Mouse (Mus musculus) spleen, postnatal 36 days (tissue): ENCODE measurements around the gene Bend4.
A peak's percentile ranks its signal among the peaks of the same experiment; 100 is the strongest.

ENCODE experiments used
- DNase-seq, 2 experiments: peaks; one replicate each; pipeline ENCODE4 v3.0.0; 2022; ENCODE audit warnings: low spot score in 2 of 2, mixed read lengths in 1 of 2

Gene Bend4

GRCm38 (mm10) chr5:67427443-67428360, at the start of gene Bend4:
Gene Bend4 (minus strand): TSS chr5:67428310.
- DNase-seq, result peak; percentile 66 to 68

DNA sequence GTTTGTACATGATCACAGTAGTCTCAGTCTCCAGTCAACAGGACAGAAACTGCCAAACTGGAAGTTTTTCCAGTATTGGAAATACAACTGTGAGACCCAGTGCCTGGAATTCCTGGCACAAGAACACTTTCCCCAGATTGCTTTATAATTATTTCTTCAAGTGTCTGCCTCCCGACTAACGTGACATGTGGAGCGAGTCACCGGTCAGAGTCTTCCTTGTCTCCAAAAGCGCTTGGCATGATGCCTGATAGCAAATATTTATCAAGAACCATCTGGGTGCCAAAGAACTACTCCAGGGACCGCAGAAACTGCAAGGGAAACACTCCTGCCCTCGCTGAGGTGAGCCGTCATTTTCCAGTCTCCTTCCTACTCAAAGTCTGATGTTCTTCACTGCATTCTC, 45.6 kb upstream of the Bend4 start:
- DNase-seq, result no peak

GRCm38 (mm10) chr5:67473094-67473493, 45.0 kb upstream of the Bend4 start:
- no peak for DNase-seq

GRCm38 (mm10) chr5:67466866-67467530, 38.9 kb upstream of the Bend4 start:
- DNase-seq, result no peak

DNA sequence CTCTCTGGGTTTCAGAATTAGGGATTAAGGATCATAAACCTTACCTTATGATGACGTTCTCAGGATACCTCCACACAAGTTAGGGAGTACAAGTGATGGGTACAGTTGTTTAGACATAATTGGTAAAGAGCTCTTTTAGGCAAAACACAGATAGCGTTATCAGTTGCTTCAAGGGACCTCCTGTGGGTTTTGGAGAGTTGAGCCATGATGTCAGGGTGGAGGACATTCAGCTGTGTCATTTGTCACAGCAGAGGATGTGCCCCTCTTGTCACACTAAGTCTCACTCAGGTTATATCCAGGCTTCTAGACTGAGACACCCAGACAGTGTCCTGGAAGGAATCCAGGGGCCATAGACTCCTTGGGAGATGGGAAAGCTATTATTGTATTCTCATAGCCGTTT, 36.8 kb upstream of the Bend4 start:
- no peak for DNase-seq

- DNase-seq, result no peak
These were observed 35.5 kb upstream of the Bend4 start for GRCm38 (mm10) chr5:67463636-67464035.

DNA sequence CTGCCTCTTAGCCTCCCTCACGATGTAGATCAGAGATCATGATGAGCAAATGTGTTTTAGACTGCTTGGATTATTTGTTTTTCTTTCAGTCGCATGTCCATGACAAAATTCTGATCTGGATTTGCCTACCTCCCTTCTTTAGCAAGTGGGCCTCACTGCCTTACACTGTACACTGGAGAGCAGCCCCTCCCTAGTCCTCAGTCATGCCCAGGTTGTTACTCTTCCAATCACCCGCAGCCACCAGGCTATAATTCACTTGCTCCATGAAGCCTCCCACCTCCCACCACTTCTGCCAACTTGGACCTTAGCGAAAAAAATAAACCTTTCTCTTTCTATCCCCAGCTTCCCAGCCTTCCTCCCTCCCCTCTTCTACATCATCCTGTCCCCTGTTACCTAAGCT, 34.2 kb upstream of the Bend4 start:
- no peak for DNase-seq

DNA sequence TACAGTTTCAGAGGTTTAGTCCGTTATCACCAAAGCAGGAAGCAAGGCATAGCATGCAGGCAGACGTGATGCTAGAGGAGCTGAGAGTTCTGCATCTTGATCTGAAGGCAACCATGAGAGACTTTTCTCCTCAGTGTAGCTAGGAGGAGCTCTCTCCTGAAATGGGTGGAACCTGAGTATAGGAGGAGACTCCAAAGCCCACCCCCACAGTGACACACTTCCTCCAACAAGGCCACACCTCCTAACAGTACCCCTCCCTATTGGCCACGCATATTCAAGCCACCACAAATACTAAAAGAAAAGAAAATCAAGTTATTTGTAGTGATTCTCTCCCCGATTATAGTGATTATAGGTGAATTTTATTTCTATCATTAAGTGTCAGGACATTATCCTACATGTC, 28.7 kb upstream of the Bend4 start:
- no peak for DNase-seq

DNA sequence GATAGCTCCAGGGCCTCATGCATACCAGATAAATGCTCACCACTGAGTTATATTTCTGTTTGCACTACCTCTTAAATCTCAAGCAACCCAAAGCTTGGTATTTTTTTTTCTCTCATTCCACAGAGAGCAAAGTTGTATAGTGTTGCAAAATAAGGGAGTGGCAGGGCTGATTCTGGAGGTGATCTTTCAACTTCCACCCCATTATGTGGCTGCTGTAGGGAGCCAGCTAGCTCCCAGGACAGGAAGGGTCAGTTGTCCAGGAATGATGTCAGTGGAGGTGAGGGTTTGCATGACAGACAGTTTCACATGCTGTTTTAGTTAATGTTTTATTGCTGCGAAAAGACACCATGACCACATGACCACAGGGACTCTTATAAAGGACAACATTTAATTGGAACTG, 26.2 kb upstream of the Bend4 start:
- no peak for DNase-seq

- peak; percentile 25 to 27 for DNase-seq
These were observed 22.0 kb upstream of the Bend4 start for GRCm38 (mm10) chr5:67449957-67450630.

DNA sequence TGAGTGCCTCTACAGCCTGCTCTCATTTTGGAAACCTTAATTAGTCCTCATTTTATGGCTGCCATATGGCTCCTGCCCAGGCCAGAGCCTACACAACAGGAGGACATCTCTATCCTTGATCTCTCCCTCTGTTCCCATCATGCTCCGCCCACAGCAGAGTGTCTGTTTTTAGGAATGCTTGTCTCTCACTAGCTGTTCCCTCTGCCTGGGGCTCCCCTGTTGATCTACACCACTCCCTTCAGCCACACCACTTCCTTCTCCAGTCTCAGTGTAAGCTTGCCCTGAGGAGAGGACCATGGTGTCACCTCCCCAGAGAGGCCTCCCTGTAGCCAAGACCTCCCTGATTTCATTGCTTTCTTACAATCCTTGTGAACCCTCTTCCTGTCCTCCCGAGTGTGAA, 18.4 kb upstream of the Bend4 start:
- DNase-seq, result no peak

- DNase-seq, result peak in 1 of 2 experiments; percentile 9
These were observed 16.3 kb upstream of the Bend4 start for GRCm38 (mm10) chr5:67444217-67445050.

DNA sequence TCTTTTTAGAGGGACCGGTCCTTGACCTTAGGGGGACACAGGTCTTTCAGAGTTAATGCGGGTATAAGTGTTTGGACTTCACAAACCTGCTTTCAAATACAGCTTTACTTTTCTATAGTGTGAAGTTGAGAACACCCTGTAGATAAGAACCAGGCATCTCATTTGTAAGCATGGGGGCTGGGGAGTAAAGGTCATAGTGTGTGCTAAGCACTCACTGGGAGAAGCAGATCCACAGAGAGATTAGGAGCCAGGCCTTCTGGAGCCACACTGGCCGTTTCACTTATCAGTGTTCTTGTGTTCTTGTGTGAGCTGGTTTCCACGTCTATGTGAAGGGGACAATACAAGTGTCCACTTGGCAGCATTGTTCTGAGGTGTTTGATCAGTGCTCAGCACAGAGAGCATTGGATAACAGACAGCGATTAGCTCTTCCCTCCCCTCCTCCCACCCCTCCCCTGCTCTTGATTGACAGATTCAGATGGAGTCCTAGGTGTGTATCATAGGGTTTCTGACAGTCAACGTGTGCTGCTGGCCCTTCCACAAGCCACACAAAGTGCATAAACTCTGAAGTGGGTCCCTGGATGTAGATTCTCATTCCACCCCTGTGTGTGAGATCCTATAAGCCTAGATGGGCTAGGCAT, 14.8 kb upstream of the Bend4 start:
- DNase-seq, result no peak

DNA sequence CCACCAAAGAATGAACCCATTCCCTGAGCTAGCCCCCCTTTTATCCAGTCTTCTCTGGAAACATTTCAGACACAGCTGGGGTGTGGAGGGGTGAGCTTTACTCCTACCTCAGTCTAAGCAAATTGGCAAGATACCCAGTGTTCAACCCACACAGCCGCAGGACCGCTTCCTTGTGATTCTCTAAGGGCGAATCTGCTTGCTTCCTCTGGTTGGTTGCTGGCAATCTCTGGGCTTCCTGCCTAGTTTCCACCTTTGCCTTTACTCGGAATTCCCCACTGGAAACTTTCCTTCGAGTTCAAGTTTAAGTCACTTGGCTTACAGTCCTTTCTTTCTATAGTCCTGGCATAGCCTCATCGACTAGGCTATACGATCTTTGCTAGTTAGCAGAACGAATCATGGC, 12.5 kb upstream of the Bend4 start:
- no peak for DNase-seq

DNA sequence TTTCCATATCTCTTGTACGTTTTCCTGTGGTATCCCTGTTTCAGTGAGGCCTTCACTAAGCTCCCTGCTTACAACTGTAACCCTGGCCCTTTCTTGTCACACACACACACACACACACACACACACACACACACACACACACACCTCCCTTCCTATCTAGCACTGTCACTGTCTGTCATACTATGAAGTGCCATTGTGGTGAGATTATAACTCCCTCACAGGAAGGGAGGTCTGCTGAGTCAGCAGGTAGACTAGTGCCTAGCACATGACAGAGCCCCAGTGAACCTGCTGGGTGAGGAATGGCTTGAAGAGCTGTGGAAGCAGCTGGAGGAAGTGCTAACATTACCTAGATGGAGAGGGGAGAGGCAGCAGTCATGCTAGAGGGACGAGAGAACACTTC, 9.3 kb upstream of the Bend4 start:
- no peak for DNase-seq

DNA sequence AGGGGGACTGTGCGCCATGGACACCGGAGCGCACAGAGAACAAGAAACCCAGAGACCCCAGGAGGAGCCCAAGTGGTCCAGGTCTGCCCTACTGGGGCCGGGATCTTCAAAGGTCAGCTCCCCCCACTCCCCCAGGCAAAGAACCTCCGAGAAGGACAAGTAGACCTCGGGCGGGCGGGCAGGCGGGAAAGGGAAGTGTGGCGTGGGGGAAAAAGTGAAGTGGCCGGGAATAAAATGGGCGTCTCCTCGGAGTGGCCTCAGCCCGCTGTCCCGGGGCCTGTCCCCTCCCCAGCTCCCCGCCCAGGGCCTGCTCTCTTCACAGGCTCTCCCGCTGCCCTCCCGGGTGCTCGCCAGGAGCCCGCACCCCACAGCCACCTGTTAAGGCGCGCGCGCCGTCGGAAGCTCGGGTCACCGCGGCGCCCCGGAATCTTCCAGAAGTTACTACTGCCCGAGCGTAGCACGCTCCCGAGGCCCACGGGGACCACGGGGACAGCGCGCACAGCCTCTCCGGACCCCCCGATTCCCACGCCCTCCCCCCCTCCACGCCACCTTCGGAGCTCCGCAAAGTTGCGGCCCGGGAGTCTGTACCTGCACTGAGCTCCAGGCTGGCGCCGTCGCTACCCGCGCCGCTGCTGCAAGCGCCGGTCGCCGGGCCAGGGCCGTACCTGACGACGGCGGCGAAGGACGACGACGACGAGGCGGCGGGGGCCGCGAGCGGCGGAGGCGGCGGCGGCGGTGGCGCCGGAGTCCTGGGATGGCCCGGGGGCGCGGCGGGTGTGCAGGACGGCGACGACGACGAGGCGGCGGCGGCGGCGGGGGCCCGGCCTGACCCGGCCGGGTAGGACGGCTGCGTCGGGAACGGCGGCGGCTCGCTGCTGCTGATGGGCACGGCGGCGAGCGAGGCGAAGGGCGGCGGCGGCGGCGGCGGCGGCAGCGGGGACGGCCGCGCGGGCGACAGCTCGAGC, 1.4 kb downstream of the Bend4 start:
- no peak for DNase-seq

GRCm38 (mm10) chr5:67426011-67426410, 2.1 kb downstream of the Bend4 start:
- no peak for DNase-seq

DNA sequence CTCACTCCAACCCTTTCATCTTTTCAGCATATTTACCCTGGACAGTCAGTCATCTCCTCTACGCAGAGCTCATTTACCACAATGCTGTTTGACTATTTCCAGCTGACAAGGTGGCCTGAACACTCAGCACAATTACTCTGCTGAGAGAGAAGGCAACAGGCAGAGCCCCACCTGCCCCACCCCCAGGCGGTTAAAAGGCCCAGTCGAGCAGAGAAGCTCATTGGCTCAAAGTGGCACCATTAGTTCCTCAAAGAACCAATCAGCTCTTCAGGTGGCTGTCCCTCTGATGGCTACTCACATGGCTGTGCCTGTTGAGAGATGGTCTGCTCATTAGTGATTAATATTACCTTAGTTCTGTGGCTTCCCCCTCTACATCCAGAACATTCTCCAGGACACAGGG, 3.5 kb downstream of the Bend4 start:
- no peak for DNase-seq

DNA sequence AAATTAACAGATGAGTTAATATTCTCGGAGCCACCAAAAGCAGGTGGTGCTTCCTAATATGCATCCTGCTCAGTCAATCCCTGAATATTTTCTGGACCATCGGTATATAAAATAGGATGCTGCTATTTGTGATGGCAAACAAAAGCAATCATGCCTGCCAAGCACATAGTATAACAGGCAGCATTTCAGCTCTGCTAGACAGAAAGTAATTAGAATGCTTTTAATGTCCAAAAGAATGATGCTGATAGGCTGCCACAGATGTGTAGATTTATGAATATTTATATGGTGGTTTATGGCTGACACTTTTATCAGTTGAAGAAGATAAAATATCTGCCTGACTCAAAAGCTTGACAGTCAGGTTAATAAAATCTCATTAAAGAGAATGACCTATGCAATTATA, 4.1 kb downstream of the Bend4 start:
- no peak for DNase-seq

GRCm38 (mm10) chr5:67423326-67423725, 4.8 kb downstream of the Bend4 start:
- DNase-seq, result no peak
